Mouse (Mus musculus) gastrocnemius, postnatal 4 days (tissue): ENCODE data around the gene Htr2a. TPM values are rescaled to one million over a fixed set of nuclear protein-coding genes. Genes with fewer than 3 reads are reported as not detected.

ENCODE experiments used
- DNase-seq, 2 experiments: peaks; one replicate each; pipeline ENCODE4 v3.0.0; 2021 to 2022; ENCODE audit warnings: low spot score in 2 of 2, mixed read lengths in 2 of 2
- total RNA-seq, 2 experiments: library from RNA; stranded (reverse); gene quantifications; 2 replicates each; pipeline ENCODE4 v1.2.3; 2021

Htr2a gene
- total RNA-seq, 2 experiments from 2014 or later, result 0.88 to 1.0 TPM

DNA sequence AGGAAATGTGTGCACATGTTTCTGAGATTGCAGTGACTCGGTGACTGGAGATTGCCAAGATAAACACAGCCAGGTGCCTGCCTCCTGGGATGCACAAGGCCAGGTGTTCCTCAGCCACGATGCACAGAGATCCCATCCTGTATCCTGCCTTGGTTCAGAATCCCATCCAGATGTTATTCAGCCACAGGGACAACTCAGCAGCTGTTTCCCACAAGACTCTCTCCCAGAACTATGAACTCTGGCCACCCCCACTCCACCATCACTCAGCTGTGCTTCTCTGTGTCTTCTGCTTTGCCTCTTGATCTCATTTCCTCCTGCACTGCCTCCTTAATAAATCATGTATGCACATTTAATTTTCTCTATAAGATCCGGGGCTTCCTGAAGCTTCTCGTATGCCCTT is 56.1 kb downstream of the Htr2a start:
- no peak for DNase-seq

GRCm38 (mm10) chr14:74697432-74697831 is 56.8 kb downstream of the Htr2a start:
- DNase-seq, result no peak

GRCm38 (mm10) chr14:74699241-74699640 is 58.6 kb downstream of the Htr2a start:
- no peak for DNase-seq

DNA sequence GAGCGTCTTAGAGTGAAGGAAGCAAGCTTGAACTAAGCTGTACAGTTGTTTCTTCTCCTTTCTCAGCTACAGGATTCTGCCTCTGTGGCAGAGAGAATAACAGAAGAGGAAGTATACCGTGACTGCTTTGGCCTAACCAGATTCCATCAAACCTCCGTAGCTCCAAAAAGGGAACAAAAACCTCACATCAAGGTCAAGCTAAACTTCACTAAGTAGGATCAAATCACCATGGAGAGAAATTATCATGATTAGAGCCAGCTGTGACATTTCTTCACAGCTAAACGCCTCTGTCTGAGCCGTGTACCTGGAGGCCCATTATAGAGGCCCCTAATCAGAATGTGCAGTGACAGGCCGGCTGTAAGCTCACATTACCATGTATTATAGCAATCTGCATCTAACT is 63.3 kb downstream of the Htr2a start:
- no peak for DNase-seq

GRCm38 (mm10) chr14:74709054-74709453 is 68.4 kb downstream of the Htr2a start:
- DNase-seq, result peak in 1 of 2 experiments; percentile 20

GRCm38 (mm10) chr14:74723541-74723940 is 82.9 kb downstream of the Htr2a start:
- no peak for DNase-seq

DNA sequence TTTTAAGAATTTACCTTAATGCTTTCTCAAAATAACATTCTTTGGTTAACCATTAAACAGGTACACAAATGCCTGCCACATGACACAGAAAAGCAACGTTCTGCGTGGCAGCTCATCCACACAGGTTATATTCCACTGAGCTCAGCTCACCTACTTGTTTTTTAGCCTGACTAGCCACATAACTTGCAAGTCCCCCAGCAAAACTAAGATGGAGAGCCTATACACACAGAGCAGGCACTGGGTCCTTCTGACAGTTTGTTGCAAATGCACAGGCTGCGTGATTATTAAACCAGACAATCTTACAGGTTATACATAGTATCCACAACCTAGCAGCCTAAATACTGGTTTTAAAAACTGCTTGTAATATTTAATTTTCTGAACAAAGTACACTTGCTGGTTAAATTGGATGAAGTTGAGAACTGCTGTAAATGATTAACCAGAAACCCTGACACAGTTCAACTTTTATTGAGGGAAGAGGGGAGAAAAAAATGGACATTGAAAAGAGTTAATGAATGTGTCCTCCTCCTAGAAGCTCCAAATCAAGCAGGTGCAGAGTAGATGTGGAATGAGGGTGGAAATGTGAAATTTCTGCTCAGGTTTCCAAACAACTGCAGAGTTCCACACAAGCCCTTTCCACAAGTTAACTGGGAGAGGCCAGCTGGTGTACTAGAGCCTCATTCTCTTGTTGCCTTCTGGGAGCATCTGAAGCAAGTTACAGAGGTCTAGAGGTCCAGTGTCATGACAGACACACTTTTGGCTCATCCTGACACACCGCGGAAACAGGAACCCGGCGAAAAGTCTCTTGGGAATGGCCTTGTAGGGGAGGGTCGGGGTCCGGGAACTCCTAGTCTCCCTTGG is 90.8 kb downstream of the Htr2a start:
- DNase-seq, result no peak

DNA sequence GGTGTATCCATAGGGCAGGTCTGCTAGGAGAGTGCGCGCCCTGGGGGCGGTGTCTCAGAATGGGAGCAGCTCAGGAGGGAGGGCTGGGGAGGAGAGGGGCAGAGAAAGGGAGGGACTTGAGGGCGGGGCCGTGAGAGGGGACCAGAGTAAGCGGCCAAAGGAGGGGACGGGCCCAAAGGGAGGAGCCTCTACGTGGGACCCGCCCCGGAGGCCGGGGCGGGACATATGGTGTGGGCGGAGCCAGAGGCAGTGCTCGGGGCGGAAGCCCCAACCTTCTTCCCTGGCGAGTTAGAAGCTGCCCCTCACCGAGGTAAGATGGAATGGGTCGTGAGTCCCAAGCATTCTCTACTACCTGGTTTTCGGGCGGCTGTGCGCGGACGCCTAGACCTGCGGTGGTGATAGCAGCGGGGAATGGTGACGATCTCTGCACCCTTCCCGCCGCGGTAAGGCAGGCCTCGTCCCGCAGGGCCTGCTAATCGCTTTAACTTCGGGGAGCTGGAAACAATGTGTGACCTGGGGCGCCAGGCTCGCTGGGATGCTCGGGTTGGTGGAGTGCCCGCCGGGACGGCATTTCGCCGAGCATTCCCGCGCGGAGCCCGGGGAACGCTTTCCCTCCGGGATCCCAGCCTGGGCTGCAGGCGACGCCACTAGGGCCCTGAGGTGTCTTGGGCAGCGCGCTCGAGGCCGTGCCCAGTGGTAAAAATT is 91.6 kb downstream of the Htr2a start, which contains the start of gene Esd:
Gene Esd, plus strand, starts transcription at position 219 of the 705 bp plus-strand sequence.
- peak; percentile 86 to 92 for DNase-seq

DNA sequence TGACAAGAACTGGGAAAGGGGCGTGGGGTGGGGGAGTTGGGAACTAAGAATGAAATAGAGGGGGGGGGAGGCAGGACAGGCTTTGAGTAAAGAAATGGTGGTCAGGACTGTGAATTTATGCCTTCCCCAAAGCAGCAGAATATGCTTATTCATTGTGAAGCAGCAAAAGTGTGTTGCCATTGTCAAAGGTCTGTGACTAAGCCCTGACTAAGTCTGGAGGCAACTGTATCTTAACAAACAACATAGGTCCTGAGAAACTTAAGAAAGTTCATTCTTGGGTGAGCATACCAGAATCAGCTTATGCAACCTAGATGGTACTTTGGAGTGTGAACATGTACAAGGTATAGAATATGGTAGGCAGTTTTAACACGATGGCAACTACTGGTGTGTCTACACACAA is 92.8 kb downstream of the Htr2a start:
- DNase-seq, result no peak

GRCm38 (mm10) chr14:74735471-74735870 is 94.8 kb downstream of the Htr2a start:
- no peak for DNase-seq

DNA sequence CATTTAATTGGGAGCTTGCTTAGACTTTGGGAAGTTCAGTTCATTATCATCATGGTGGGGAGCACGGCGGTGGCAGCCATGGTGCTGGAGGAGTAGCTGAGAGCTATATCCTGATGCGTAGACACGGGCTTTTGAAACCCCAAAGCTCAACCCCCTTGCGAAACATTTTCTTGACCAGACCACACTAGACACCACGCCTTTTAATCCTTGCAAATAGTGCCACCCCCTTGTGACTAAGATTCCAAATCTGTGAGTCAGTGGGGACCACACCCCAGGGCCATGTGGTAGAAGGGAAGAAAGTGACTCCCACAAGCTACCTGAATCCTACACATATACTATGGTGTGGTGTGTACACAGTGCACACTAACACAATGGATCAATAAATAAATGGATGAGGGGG is 96.2 kb downstream of the Htr2a start:
- DNase-seq, result no peak

Other genes with a start within 250 kb of the Htr2a start
- 100 to 1,000 TPM; 130 to 144 TPM for gene Esd, start 91.5 kb downstream of the Htr2a start, total RNA-seq